Mouse (Mus musculus) kidney, adult 8-10 months (tissue): ENCODE data around the gene Aldh1l1.

Source experiments
- DNase-seq, 2 experiments: peaks; one replicate each; pipeline ENCODE4 v3.0.0; 2022

Aldh1l1 gene

GRCm38 (mm10) chr6:90600351-90600750, 114.1 kb downstream of the Aldh1l1 start:
- DNase-seq, result no peak

- DNase-seq, result no peak
Observed at GRCm38 (mm10) chr6:90601736-90602135, 115.5 kb downstream of the Aldh1l1 start.

GRCm38 (mm10) chr6:90602304-90602703, 116.1 kb downstream of the Aldh1l1 start:
- no peak for DNase-seq

GRCm38 (mm10) chr6:90603126-90603525, 116.9 kb downstream of the Aldh1l1 start:
- DNase-seq, result no peak

- no peak for DNase-seq
Observed at GRCm38 (mm10) chr6:90604130-90604529, 117.9 kb downstream of the Aldh1l1 start.

GRCm38 (mm10) chr6:90604533-90605297, 118.5 kb downstream of the Aldh1l1 start, which contains the start of gene Slc41a3:
Gene Slc41a3 (plus strand): TSS chr6:90604725.
- DNase-seq, result peak; percentile 91 to 93

GRCm38 (mm10) chr6:90605298-90605665, 119.1 kb downstream of the Aldh1l1 start:
- no peak for DNase-seq

- peak; percentile 44 to 76 for DNase-seq
Observed at GRCm38 (mm10) chr6:90606538-90606937, 120.3 kb downstream of the Aldh1l1 start.

GRCm38 (mm10) chr6:90607196-90607595, 121.0 kb downstream of the Aldh1l1 start:
- peak; percentile 45 to 52 for DNase-seq

- DNase-seq, result no peak
Observed at GRCm38 (mm10) chr6:90608186-90608585, 122.0 kb downstream of the Aldh1l1 start.

- no peak for DNase-seq
Observed at GRCm38 (mm10) chr6:90610248-90610647, 124.0 kb downstream of the Aldh1l1 start.

- no peak for DNase-seq
Observed at GRCm38 (mm10) chr6:90613277-90613676, 127.0 kb downstream of the Aldh1l1 start.

- no peak for DNase-seq
Observed at GRCm38 (mm10) chr6:90615362-90615761, 129.1 kb downstream of the Aldh1l1 start.

GRCm38 (mm10) chr6:90615991-90616390, 129.8 kb downstream of the Aldh1l1 start:
- no peak for DNase-seq

- DNase-seq, result no peak
Observed at GRCm38 (mm10) chr6:90616481-90616880, 130.3 kb downstream of the Aldh1l1 start.

GRCm38 (mm10) chr6:90618274-90618673, 132.0 kb downstream of the Aldh1l1 start:
- DNase-seq, result no peak

GRCm38 (mm10) chr6:90618821-90619636, 132.8 kb downstream of the Aldh1l1 start:
- DNase-seq, result peak in 1 of 2 experiments; percentile 29

- DNase-seq, result no peak
Observed at GRCm38 (mm10) chr6:90619936-90620335, 133.7 kb downstream of the Aldh1l1 start.

- no peak for DNase-seq
Observed at GRCm38 (mm10) chr6:90620791-90621583, 134.8 kb downstream of the Aldh1l1 start.

GRCm38 (mm10) chr6:90621584-90621890, 135.3 kb downstream of the Aldh1l1 start:
- no peak for DNase-seq

- DNase-seq, result no peak
Observed at GRCm38 (mm10) chr6:90622758-90623455, 136.7 kb downstream of the Aldh1l1 start.

GRCm38 (mm10) chr6:90623456-90623836, 137.2 kb downstream of the Aldh1l1 start:
- DNase-seq, result no peak

GRCm38 (mm10) chr6:90624184-90624583, 138.0 kb downstream of the Aldh1l1 start:
- no peak for DNase-seq
